Mouse (Mus musculus) ES-E14 (cell line): ENCODE measurements around the gene Ednra.

Source experiments
- CHD2 ChIP-seq: IDR thresholded peaks from 2 replicates; pipeline ENCODE4 v1.6.1; 2014; ENCODE audit warnings: mild to moderate bottlenecking, low read depth, low read length, inconsistent platforms
- HCFC1 ChIP-seq: IDR thresholded peaks from 2 replicates; pipeline ENCODE4 v1.6.1; 2012; ENCODE audit warnings: low read length, inconsistent platforms, borderline replicate concordance; ENCODE audit not compliant: insufficient read depth
- MAFK ChIP-seq: IDR thresholded peaks from 2 replicates; pipeline ENCODE4 v1.6.1; 2014; ENCODE audit warnings: mild to moderate bottlenecking, low read depth, low read length, inconsistent platforms; ENCODE audit not compliant: insufficient read depth
- ZC3H11A ChIP-seq: IDR thresholded peaks from 2 replicates; pipeline ENCODE4 v1.6.1; 2012; ENCODE audit warnings: low read depth, mild to moderate bottlenecking, inconsistent platforms, low read length, borderline replicate concordance
- ZNF384 ChIP-seq: IDR thresholded peaks from 2 replicates; pipeline ENCODE4 v1.6.1; 2012; ENCODE audit warnings: low read depth, low read length, inconsistent platforms

- TF ChIP-seq ZC3H11A (no peak), CHD2 (no peak), MAFK (no peak), HCFC1 (no peak), ZNF384 (no peak)
These were observed 19.5 kb downstream of the Ednra start for GRCm38 (mm10) chr8:77704768-77705167.
